Mouse (Mus musculus): ENCODE results near the gene Ldlrap1.
"Not testable (repeated sequence)": the region's sequence is repeated elsewhere in the genome, so short reads cannot be mapped to it uniquely, and the experiment has no call there.

Gene Ldlrap1

DNA sequence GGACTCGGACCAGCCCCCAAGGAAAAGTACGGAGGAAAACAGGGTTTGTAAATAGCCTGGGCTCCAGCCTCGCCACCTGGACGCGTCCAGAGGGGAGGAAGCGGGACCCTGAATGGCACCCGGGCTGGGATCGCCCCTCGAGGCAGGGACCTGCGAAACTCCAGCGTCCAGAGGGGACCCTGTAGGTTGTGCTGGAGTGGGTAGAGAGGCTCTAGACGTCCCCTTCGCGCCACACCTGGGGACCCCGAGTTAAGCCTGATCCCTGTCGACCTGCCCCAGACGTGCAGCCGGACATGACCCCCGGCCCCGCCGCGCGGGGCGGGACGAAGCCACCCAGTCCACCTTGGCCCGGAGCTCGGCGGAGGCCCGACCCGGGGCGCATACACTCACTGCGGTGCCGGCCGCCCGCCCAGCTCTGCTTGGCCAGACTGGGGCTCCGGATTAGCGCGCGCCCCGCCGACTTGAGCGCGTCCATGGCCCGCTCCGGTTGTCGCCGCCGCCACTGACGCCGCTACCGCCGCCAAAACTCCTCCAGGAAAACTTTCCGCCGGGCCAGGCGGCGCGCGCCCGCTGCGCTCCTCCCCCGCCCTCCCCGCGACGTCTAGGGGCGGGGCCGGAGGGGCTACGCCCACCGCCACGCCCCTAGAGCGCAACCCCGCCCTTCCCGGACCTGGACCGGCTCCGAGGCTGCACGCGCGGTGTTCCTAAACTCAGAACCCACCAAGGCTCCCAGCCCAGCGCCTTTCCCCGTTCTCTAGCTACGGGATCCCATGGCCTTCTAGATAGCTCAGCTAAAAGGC, at the start of gene Ldlrap1:
TSS of gene Ldlrap1 (minus strand) at position 599 of the 800 bp plus-strand sequence.
- DNase-seq (ENCODE audit: low read depth in 2 of 2, low spot score in 2 of 2) = peak; percentile 48 to 67

DNA sequence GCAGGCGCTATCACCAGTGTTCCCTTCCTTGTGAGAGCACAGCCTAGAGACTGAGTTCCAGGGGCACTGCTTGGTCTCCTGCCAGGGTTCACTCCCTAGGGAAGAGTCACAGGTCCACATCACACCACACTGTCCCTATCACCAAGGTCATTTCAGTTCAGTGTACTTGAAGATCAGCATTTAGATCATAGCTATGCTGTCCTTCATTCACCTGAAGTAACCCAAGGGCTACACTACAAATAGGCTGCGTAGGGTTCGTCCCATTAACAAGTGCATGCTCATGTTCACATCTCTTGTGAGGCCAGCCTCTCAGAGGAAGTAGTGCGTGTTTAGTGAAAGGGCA, 46.4 kb upstream of the Ldlrap1 start:
- no peak for DNase-seq (ENCODE audit: low read depth in 2 of 2, low spot score in 2 of 2)

DNA sequence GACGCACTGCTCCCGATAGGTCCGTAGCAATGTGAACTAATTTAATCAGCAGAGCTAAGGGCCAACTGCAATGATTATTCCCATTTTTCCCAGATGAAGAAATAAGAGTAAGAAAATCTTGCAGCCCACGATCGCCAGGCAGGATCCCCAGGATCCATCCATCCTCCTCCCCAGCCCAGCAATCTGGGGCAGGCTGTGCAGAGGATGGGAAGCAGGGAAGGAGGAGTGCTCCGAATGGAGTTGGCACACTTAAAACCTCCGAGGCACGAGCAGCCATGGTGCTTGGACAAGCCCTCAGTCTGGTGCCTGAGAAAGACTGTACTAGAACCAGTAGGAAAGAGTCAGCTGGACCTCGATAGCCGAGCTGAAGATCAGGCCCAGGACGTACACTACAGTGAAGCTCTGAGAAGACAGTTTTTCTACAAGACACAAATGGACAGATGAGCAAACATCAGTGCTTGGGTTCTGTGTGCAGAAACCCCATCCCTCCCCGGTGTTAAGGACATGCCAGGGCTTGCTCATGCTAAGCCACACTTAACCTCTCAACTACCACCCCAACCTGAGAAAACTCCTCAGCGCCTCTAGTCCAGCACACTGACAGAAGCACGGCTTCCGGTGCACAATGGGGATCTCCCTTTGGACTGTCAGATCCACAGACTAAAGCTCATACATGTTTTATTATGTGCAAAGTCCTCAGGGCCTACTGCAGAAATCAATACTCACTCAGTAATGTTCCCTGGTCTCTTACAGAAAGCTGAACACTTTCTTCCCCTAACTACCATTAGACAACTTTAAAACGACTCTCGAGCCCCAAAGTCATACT, 45.8 kb upstream of the Ldlrap1 start:
- no peak for DNase-seq (ENCODE audit: low read depth in 2 of 2, low spot score in 2 of 2)

DNA sequence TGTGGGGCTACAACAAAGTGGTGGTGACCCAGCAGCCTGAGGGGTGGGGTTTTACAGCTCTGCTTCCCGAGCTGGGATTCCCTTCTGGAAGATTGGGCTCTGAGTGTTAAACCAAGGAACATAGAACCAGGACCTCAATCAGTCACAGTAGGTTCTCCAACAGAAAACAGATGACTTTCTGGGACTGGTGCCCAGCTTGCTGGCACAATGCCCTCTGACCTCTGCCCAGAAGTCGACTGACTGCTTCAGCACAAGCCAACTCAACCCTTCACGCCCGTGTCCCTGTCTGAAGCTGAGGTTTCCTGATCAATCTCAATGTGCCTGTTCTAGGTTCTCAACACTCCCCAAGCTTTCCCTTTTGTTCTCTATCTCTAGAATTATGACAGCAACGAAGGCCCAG, 36.9 kb upstream of the Ldlrap1 start:
- DNase-seq (ENCODE audit: low read depth in 2 of 2, low spot score in 2 of 2) = no peak

DNA sequence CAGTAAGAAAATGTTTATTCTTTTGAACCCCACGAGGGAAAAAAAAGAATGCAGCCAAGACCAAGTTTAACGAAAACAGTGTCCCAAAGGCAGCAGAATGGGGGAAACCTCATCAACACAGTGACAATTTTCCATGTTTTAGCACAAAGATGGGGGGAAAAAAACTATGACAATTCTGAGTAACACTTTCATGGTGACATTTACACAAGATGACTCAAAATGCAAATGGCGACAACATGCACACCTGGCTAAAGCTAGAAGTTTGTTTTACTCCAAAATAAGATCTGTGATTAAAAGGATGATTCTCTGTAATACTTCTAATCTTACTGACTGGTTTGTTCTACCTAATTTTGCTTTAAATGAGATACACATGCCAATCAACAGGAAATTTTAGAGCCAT, 34.9 kb upstream of the Ldlrap1 start:
- DNase-seq (ENCODE audit: low read depth in 2 of 2, low spot score in 2 of 2) = no peak

DNA sequence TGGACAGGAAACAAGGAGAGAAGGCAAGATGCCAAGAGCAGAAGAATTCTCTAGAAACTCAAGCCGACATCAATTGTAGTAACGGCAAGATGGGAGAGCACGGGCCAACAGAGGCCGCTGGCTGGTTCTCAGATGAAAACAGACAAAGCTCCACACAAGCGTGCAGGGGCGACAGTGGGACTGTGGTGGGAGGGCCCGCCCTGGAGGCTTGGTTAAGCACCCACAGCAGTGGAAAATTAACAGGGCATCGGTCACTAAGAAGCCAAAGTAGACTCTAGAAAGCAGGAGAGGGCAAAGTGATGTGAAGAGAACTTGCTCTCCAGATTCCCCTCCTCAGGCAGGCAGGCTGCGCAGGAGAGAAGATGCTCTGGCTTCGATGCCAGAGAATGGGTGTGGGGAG, 34.3 kb upstream of the Ldlrap1 start:
- no peak for DNase-seq (ENCODE audit: low read depth in 2 of 2, low spot score in 2 of 2)

DNA sequence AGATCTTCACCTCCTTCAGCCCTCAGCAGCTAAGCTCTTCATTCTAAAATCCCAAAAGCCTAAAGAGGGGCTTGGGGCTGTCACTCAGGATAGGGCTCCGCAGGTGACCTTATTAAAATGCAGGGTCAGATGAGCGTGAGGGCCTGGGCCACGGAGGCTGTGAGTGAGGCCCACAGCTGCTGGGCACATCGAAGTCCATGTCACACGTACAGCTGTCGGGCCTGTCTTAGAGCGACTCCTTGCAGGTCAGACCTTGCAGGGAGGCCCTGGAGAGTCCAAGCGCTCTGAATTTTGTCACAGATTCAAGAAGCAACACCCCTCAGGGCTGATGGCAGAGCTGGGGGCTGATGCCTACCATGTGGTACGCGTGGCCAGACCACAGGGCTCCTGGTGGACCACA, 32.9 kb upstream of the Ldlrap1 start:
- no peak for DNase-seq (ENCODE audit: low read depth in 2 of 2, low spot score in 2 of 2)

DNA sequence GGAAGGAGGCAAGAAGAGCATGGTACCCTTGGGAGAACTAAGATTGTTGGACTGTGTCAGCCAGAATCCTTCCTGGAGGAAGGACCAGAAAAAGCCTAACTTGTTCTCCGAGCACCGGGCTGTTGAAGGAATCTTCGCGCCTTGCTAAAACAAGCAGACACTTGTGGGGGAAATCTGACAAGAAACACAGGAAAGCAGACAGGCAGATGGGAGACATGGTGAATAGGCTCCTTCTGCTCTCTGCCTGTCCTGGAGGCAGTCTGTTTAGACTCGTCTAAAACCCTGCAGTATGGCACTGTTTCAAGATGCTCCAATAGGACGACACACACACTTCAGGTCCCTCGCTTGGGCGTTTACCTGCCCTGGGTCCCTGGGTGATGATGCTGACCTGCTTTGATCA, 32.3 kb upstream of the Ldlrap1 start:
- no peak for DNase-seq (ENCODE audit: low read depth in 2 of 2, low spot score in 2 of 2)

DNA sequence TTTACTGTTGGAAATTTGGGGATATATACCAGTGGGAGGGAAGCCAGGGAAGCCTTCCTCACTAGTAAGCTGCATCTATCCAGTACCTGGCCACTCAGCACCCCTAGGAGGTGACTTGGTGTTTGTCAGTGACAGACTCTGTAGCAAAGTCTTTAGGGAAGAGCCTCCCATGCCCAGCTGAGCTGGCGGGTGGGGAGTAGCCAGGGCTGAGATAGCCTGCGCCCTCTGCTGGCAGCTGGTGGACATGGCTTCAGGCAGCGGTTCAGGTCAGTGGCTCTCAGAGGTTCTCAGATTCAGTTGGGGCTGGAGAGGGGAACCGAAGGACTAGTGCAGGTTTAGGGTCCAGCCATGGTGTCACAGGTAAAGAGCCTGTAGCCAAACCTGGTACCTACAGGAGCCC, 31.4 kb upstream of the Ldlrap1 start:
- DNase-seq (ENCODE audit: low read depth in 2 of 2, low spot score in 2 of 2) = peak; percentile 62 to 64

DNA sequence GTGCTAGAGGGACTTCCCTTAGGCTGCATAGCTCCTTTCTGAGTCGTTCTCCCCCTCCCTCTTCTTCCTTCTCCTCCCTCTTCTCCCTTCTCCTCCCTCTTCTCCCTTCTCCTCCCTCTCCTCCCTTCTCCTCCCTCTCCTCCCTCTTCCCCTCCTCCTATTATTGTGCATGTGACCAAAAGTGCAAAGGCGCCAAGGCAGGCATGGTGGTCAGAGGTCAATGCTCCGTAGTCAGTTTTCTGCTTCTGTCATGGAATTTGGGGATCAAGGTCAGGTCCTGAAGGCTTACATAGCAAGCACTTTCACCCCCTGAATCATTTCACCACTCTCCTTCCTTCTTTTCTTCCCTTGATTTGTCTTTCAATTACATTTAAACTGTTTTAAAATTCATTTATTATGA, 31.0 kb upstream of the Ldlrap1 start:
- no peak for DNase-seq (ENCODE audit: low read depth in 2 of 2, low spot score in 2 of 2)

DNA sequence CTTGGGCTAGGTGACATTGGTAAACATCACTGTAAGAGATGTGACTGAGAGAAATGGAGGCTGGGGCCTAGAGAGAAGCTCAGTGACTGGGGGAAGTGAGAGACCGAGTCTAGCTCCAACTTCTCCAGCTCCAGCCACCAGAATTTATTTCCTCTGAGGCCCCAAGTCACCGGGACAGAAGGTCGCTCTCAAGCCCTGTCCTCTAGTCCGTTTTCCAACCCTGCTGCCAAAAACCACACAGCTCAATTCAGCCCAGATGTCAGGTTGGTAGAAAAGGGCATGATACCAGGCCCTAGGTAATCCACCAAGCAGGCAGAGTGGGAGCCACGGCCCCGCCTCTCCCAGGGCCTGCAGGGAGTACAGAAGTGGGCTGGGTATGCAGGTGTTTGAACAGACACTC, 29.8 kb upstream of the Ldlrap1 start:
- no peak for DNase-seq (ENCODE audit: low read depth in 2 of 2, low spot score in 2 of 2)

DNA sequence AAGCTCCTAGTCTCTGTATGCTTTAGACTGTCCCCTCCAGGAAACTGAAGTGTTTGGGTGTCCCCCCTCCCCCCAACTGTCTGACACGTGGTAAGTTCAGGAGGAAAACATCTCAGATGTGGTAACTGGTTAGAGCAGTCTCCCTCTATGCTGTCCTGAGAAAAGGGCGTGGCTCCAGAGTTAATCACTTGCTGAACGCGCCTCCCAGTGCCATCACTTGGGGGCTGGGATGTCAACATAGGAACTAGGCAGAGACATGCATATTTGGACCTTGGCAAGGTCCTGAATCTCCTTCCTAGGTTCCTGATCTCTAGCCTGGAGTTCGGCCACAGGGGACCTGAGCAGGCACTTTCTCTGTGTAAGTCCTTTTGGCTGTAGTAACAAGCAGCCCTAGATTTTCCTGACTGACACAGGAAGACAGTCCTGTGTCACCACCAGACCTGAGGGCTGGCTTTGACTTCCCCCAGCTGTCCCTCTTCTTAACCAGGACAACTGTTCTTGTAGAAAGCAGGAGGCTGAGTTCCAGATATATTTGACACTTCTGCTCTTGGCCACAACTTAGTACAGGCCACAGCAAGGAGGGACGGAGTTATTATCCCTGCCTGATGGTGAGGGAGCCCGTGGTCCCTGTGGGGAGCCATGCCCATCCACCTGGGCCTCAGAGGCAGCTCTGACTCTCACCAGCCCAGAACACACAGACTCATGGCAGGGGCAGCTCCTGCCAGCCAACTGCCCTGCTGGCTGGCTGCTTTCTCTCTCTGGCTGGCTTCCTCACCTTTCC, 28.9 kb upstream of the Ldlrap1 start:
- peak in 1 of 2 experiments; percentile 66 for DNase-seq (ENCODE audit: low read depth in 2 of 2, low spot score in 2 of 2)

DNA sequence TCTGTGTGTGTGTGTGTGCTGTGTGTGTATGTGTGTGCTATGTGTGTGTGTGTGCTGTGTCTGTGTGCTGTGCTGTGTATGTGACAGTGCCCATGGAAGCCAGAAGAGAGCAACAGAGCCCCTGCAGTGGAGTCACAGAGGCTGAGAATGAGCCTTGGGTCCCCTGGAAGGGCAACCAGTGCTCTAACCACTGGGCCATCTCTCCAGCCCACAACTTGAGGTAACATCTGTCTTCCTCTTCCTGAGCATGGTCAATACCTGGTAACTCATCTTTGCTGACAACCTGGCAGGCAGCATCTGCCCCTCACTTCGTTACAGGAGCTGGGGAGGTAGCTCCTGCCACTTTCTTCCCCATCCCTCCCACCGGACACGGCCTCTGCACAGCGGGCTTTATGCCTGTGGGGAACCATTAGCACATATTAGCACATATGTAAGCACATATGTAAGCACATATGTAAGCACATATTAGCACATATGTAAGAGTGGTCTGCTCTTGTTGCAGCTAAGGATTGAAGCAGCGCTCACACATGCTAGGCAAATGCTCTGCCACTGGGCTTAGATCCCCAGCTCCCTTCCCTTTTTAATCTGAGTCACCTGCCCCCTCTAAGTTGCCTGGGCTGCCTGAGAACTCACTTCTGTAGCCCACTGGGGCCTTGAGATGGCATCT, 28.1 kb upstream of the Ldlrap1 start:
- DNase-seq (ENCODE audit: low read depth in 2 of 2, low spot score in 2 of 2) = no peak

DNA sequence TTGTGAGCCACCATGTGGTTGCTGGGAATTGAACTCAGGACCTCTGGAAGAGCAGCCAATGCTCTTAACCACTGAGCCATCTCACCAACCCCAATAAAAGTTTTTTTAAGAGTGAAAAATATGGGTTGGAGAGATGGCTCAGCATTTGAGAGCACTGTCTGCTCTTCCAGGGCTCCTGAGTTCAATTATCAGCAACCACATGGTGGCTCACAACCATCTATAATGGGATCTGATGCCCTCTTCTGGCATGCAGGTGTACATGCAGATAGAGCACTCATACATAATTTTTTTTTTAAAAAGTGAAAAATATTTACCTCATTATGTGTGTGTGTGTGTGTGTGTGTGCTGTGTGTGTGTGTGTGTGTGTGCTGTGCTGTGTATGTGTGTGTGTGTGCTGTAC, 27.1 kb upstream of the Ldlrap1 start:
- not testable (repeated sequence) for DNase-seq (ENCODE audit: low read depth in 2 of 2, low spot score in 2 of 2)

DNA sequence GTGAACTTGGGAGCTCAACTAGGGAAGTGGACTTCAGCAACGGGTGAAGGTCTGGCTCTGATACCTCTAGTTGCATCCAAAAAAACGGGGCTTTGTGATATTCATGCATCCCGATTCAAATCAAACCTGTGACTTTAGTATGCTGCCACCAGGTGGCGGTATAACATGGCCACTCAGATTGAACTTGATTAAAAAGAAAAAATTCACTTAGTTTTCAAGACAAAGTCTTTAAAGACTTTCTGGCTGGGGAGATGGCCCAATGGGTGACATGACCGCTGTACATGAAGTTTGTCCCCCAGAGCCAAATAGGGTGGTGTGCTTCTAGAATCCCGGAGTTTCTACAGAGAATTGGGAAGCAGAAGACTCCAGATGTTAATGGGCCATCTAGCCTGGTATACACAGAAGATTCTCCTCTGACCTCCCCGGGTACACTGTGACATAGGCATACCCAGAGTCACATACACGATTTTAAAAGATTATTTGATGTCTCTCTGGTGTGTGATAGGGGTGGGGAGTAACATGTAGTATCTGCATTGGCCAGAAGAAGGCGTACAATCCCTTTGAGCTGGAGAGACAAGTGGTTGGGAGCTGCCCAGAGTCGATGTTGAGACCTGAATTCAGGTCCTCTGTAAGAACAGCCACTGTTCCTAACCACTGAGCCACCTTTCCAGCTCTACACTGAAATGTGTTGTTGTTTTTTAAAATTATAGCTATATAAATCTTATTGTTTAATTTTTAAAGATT, 25.6 kb upstream of the Ldlrap1 start:
- peak; percentile 50 to 67 for DNase-seq (ENCODE audit: low read depth in 2 of 2, low spot score in 2 of 2)

DNA sequence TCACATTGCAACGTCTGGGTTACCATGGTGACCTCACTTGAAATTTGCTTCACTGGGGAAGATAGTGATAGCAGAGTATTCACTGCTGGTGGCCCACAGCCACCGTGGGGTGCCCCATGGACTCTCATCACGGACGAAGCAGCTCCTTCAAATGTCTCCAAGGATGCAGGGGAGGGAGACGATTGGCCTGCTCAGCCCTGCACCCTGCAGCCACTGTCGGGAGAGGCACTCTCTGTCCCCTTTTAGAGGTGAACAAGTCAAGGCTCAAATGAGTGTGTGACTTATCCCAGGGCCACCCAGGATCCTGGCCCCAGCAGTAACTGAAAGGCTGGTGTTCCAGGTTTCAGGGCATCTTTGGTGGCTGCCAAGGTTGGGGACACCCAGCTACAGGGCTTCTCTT, 23.9 kb upstream of the Ldlrap1 start:
- DNase-seq (ENCODE audit: low read depth in 2 of 2, low spot score in 2 of 2) = no peak

DNA sequence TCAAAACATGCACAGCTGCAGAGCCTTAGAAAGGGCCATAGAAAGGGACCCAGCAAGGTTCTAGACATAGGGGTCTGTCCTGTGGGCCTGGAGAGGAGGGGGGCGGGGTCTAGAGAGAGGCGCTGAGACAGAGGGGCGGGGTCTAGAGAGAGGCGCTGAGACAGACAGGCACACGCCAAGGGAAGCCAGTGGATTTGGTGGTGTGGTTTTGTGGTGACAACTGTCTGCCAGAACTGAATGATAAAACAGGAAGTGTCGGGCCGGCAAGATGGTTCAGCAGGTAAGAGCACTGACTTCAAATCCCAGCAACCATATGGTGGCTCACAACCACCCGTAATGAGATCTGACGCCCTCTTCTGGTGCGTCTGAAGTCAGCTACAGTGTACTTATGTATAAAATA, 19.1 kb upstream of the Ldlrap1 start:
- peak; percentile 73 to 85 for DNase-seq (ENCODE audit: low read depth in 2 of 2, low spot score in 2 of 2)

DNA sequence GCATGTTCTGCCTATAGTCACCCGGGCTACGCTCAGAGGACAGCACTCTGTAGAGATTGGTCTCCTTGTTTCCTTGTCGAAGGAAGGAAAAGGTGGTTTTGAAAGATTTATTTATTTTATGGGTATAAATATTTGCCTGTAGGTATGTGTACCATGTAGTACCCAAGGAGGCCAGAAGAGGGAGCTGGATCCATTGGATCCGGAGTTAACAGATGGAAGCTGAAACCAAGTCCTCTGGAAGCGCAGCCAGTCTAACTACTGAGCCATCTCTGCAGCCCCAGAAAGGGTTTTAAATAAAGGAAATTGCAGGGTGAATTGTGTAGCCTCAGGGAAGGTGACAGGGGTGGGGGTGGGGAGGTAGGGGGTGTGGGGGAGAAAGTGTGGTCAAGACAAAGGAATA, 16.9 kb upstream of the Ldlrap1 start:
- DNase-seq (ENCODE audit: low read depth in 2 of 2, low spot score in 2 of 2) = peak in 1 of 2 experiments; percentile 42

DNA sequence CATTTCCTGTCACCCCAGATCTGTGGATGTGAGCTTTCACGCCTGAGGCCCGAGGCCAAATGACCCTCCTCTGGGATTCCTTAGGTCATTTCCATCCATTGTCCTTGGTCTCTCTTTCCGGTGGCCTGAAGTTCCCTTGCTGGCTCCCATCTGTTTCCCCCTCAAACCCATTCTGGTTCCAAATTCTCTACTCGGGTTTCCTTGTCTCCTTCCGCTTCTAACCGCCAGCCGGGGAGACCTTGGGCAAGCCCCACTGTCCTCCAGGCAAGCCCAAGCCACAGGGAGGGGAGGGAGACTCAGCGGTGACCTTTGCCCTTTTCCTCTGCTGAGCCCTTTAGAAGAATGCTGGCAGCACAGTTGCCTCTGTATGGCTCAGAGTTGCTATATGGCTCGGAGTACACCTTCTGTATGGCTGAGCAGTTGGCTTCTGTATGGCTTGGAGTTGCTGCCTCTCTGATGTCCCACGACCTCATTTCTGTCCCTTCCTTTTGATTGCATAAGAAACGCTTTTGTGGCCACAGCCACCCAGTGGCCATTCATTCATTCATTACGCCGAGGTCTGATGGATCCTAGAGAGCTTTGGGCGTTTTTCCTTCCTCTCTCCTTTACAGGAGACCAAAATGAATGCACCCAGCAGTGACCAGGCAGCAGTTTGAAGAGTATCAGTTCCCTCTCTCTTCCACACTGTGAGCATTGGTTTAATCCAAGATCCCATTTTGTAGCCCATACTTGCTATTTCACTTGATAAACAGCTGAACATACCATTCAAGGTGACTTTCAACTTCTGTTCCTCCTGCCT, 11.5 kb upstream of the Ldlrap1 start:
- DNase-seq (ENCODE audit: low read depth in 2 of 2, low spot score in 2 of 2) = no peak

DNA sequence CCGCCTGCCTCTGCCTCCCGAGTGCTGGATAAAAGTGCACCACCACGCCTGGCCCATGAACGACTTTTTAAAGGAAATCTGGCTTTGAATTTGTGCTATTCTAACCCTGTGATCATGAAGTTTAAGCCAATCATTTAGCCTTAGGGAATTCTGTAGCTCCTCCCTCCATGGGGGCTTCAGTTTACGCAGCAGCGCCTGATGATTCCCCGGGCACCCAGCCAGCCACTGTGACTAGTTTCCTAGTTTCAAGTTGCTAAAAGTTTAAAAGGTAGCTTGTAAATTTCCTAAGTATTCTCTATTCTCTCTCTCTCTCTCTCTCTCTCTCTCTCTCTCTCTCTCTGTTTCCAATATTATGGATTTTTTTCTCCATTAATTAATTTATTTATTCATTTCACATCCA, 8.4 kb upstream of the Ldlrap1 start:
- no peak for DNase-seq (ENCODE audit: low read depth in 2 of 2, low spot score in 2 of 2)
